In genomic region chr19:17166288-17166687, GRCm38 (mm10) we compare ENCODE assay signal across 15 mouse cellular contexts.
A peak's percentile ranks its signal among the peaks of the same experiment; 100 is the strongest.
DNase-seq lines count a peak whose midpoint lies in the region; ATAC-seq and TF ChIP-seq lines count a peak whose summit lies in the region.
"Had no signal": no experiment of that assay in that cellular context is flagged by ENCODE, and none has a peak within 500 bp of the region (broad histone marks: within the 10 kb centered on the region; RNA-seq: fewer than 3 reads in every experiment).

No protein-coding gene starts in this region.

- H3K27me3 ChIP-seq in lung, postnatal 0 days (replicated peaks; ENCODE audit: insufficient read depth, low read length): no peaks in the 10 kb centered on the region
- H3K27me3 ChIP-seq in myocyte (ENCODE audit: control insufficient read depth, insufficient read depth, insufficient read length): no peaks in the 10 kb centered on the region
- H3K27me3 ChIP-seq in intestine, embryonic 15.5 days (replicated peaks): no peaks in the 10 kb centered on the region
- H3K27me3 ChIP-seq: liver, embryonic 13.5 days had no signal

- H3K4me2 ChIP-seq in lung, postnatal 0 days (replicated peaks; ENCODE audit: low read depth, low read length): no peak overlapping the region
- no peak overlapping the region for H3K4me2 ChIP-seq in myocyte (ENCODE audit: low read depth)
- H3K4me2 ChIP-seq in intestine, embryonic 15.5 days (replicated peaks): no peak overlapping the region
- H3K4me2 ChIP-seq: liver, embryonic 13.5 days had no signal

- no peak for TF ChIP-seq CTCF in gastrocnemius, adult 2 months (IDR thresholded peaks at IDR 0.05)
- no peak for TF ChIP-seq CTCF in lung, postnatal 0 days (IDR thresholded peaks at IDR 0.05)

- peaks cover 15% of the 10 kb centered on the region for H3K79me2 ChIP-seq in myocyte (ENCODE audit: control insufficient read depth, insufficient read depth)

- WGBS in lung, postnatal 0 days: 76% methylated on average over 7 of the region's 7 CpGs
- WGBS in intestine, embryonic 15.5 days: 76% methylated on average over 7 of the region's 7 CpGs

- peak; percentile 21 for DNase-seq in gastrocnemius, adult 2 months
- no peak for DNase-seq in gastrocnemius, postnatal 4 days (ENCODE audit: low spot score in 2 of 2)
- peak; percentile 40 for DNase-seq in lung, postnatal 0 days (ENCODE audit: low spot score)
- no peak for DNase-seq in lung, postnatal 10 days
- DNase-seq: adrenal gland, postnatal 36 days; cerebellum, adult 2 months; embryo, embryonic 11 days; liver, embryonic 13.5 days; right cerebral cortex, postnatal 4 days had no signal

- TF ChIP-seq EP300 in lung, postnatal 0 days (IDR thresholded peaks at IDR 0.05): no peak

- no peak overlapping the region for H3K27ac ChIP-seq in gastrocnemius, adult 2 months
- no peak overlapping the region for H3K27ac ChIP-seq in lung, postnatal 0 days (ENCODE audit: low read length)
- no peak overlapping the region for H3K27ac ChIP-seq in intestine, embryonic 15.5 days
- H3K27ac ChIP-seq: liver, embryonic 13.5 days; midbrain, embryonic 10.5 days had no signal

- H3K9ac ChIP-seq in lung, postnatal 0 days (replicated peaks; ENCODE audit: low read depth): no peak overlapping the region
- H3K9ac ChIP-seq in intestine, embryonic 15.5 days: no peak overlapping the region
- H3K9ac ChIP-seq: liver, embryonic 13.5 days had no signal

- H3K36me3 ChIP-seq in lung, postnatal 0 days (ENCODE audit: insufficient read depth, low read length): no peaks in the 10 kb centered on the region
- H3K36me3 ChIP-seq in myocyte (ENCODE audit: control insufficient read depth, insufficient read depth): peaks cover 40% of the 10 kb centered on the region
- no peaks in the 10 kb centered on the region for H3K36me3 ChIP-seq in intestine, embryonic 15.5 days
- H3K36me3 ChIP-seq: liver, embryonic 13.5 days; midbrain, embryonic 10.5 days had no signal

- peak; percentile 25; the same call in 1 of the 2 replicates for ATAC-seq in lung, postnatal 0 days
- ATAC-seq in common myeloid progenitor, adult 5-6 weeks (replicated peaks; ENCODE audit: low read depth, poor library complexity, severe bottlenecking): peak; percentile 76
- ATAC-seq in frontal cortex, adult (ENCODE audit: low TSS enrichment): no peak
- ATAC-seq in intestine, embryonic 15.5 days: no peak
- ATAC-seq: forebrain, embryonic 16.5 days had no signal

- no peaks in the 10 kb centered on the region for H3K9me3 ChIP-seq in lung, postnatal 0 days (ENCODE audit: low read length)
- H3K9me3 ChIP-seq in intestine, embryonic 15.5 days: no peaks in the 10 kb centered on the region
- H3K9me3 ChIP-seq: liver, embryonic 13.5 days; midbrain, embryonic 10.5 days had no signal

- intact Hi-C loops in gastrocnemius, adult 2 months (cut with DNase I): no loop called here

- peak; percentile 12 for TF ChIP-seq POLR2A in myocyte (IDR thresholded peaks at IDR 0.05; ENCODE audit: insufficient read length, low read depth)

- H3ac ChIP-seq in myocyte (ENCODE audit: control insufficient read depth, insufficient read length): no peak overlapping the region

- no peak overlapping the region for H3K4me3 ChIP-seq in gastrocnemius, adult 2 months
- no peak overlapping the region for H3K4me3 ChIP-seq in lung, postnatal 0 days (ENCODE audit: low read depth, low read length)
- no peak overlapping the region for H3K4me3 ChIP-seq in myocyte
- H3K4me3 ChIP-seq in intestine, embryonic 15.5 days (replicated peaks): no peak overlapping the region
- H3K4me3 ChIP-seq: liver, embryonic 13.5 days; midbrain, embryonic 10.5 days had no signal

- H3K4me1 ChIP-seq in lung, postnatal 0 days (ENCODE audit: insufficient read depth, low read depth, low read length): no peaks in the 10 kb centered on the region
- H3K4me1 ChIP-seq in intestine, embryonic 15.5 days (replicated peaks): peaks cover 3% of the 10 kb centered on the region; the same call in 1 of the 2 replicates

TF ChIP-seq in myocyte, 11 proteins besides CTCF, POLR2A, EP300 and RAD21:
- TF ChIP-seq MAX (IDR thresholded peaks at IDR 0.05; ENCODE audit: low read depth) (no peak), TCF12 (IDR thresholded peaks at IDR 0.05; ENCODE audit: insufficient read depth, poor library complexity, severe bottlenecking) (no peak), TCF3 (IDR thresholded peaks at IDR 0.05; ENCODE audit: insufficient read length, low read depth) (no peak)

Comparison
In these comparisons a context has a peak if more than half of its experiments do, and no peak if none do; other contexts are left out.
1. DNase-seq: peak in gastrocnemius, adult 2 months (single experiment) and lung, postnatal 0 days (single experiment); none in gastrocnemius, postnatal 4 days (0 of 2) and lung, postnatal 10 days (single experiment).
2. ATAC-seq: peak in lung, postnatal 0 days (single experiment) and common myeloid progenitor, adult 5-6 weeks (single experiment); none in frontal cortex, adult (single experiment) and intestine, embryonic 15.5 days (single experiment).